Mouse (Mus musculus): ENCODE results near the gene Lyst. TPM values are rescaled to one million over a fixed set of nuclear protein-coding genes. Genes with fewer than 3 reads are reported as not detected.

Gene Lyst
- total RNA-seq, 2 experiments from 2014 or later = 13.1 to 14.5 TPM

Other genes starting within 250 kb of the Lyst start
- 1 to 10 TPM; 9.0 to 9.4 TPM for gene Gpr137b, start 196.4 kb upstream of the Lyst start, total RNA-seq (2021)
- 100 to 1,000 TPM; 162 to 168 TPM for gene Nid1, start 152.8 kb upstream of the Lyst start, total RNA-seq (2021)
- gene Gng4, start 193.7 kb downstream of the Lyst start, total RNA-seq (2021) = under 1 TPM; 0.27 to 0.33 TPM